Mouse (Mus musculus): Measurements from ENCODE around the gene Dclk1.

Gene Dclk1

GRCm38 (mm10) chr3:55499298-55499697 lies 257.1 kb downstream of the Dclk1 start:
- no peak for DNase-seq (ENCODE audit: low spot score)

GRCm38 (mm10) chr3:55510198-55510597 lies 268.0 kb downstream of the Dclk1 start:
- no peak for DNase-seq (ENCODE audit: low spot score)

DNA sequence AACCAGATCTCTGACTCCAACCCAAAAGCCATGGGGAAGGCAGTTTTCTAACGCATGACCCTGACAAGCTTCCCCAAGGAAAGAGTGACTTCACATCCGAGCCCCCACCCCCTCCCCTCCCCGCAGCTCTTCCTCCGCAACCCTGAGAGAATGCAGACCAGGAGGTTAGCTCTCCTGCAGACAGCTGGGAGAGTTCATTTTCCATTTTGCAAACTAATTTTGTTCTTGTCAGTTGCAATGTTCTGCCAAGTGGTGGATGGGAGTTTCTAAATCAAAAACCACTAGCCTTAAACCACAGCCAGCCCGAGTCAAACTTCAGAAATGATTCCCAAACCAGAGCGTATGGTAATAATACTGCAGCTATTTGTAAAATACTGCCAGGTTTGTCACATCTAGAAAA lies 269.5 kb downstream of the Dclk1 start:
- DNase-seq (ENCODE audit: low spot score) = no peak

- peak; percentile 18 for DNase-seq (ENCODE audit: low spot score)
Observed at GRCm38 (mm10) chr3:55515966-55516365, 273.8 kb downstream of the Dclk1 start.

DNA sequence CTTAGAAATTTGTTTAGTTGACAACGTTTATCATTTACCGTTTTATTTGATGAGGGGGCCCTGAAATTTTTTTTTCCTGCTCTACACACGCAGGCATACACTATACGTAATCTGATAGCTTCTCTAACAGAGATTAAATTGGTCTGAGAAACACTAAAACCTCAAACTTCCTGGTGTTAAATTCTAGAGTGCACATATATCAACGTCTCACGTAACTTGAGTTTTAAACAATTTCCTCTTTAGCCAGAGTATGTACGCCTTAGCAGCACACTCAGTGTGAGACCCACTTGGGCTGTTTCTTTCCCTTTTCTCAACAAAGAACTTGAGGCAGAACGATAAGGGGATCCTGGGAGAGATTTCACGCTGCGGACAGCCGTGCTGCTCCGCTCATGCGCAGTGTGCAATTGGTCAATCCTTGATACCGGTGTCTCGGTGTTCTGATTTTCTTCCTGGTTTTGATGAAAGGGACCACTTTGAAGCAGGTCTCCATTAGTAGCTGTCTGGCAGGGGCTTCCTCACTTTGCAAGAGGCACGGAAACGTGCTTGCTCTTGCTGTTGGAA lies 275.4 kb downstream of the Dclk1 start:
- DNase-seq (ENCODE audit: low spot score) = no peak

- peak; percentile 89 for DNase-seq (ENCODE audit: low spot score)
Observed at GRCm38 (mm10) chr3:55520240-55521180, 278.3 kb downstream of the Dclk1 start.

- peak; percentile 11 for DNase-seq (ENCODE audit: low spot score)
Observed at GRCm38 (mm10) chr3:55521776-55522175, 279.6 kb downstream of the Dclk1 start.

- DNase-seq (ENCODE audit: low spot score) = peak; percentile 38
Observed at GRCm38 (mm10) chr3:55523224-55523623, 281.1 kb downstream of the Dclk1 start.

- DNase-seq (ENCODE audit: low spot score) = peak; percentile 50
Observed at GRCm38 (mm10) chr3:55523735-55524477, 281.7 kb downstream of the Dclk1 start.

DNA sequence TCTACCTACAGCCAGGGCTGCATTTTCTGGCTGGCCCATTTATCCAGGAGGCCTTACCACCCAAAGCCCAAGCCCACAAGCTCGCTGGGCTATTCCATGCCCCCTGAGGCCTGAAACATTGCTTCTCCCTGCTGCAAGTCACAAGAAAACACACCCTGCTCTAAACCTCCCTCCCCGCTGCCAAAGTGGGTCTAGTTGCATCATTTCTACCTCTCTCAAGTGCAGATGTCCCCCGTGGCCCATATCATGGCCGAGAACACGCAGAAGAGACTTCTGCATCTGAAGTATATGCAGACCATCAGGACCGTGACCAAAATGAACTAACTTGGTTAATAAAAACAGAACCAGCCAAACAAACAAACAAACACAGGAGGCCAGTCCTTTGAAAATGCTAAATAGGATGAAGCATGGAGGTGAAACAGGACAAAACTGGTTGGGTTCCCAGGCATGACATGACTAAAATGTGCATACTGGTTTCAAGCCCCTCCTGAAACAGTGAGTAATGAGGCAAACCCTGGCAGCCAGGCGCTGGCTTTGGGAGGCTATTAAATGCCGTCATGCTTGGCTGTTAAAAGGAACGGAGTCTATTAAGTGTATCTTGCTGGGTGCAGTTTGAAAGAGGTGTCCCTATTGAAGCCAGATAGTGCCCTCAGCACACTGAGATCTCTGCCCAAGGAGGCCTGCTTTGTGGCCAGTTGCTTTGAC lies 282.5 kb downstream of the Dclk1 start:
- DNase-seq (ENCODE audit: low spot score) = peak; percentile 48

GRCm38 (mm10) chr3:55526470-55526869 lies 284.3 kb downstream of the Dclk1 start:
- no peak for DNase-seq (ENCODE audit: low spot score)

DNA sequence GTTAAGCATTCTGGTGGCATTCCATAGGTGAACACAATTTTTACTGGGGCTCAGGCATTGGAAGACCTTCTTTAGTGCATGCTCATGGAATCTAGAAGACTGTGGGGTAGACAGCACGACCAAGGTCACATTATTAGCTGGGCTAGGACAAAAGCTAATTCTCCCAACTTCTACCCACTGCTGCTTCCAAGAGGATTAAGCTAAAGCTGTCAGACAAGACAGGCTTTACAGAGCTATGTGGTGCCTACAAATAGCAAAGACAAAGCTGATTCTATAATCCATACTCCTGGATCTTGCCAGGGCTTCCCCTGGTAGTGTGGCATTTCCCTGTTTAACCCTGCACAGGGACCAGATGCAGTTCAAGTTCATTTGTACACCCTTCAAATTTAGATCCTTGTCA lies 285.4 kb downstream of the Dclk1 start:
- no peak for DNase-seq (ENCODE audit: low spot score)

- no peak for DNase-seq (ENCODE audit: low spot score)
Observed at GRCm38 (mm10) chr3:55528012-55528411, 285.8 kb downstream of the Dclk1 start.

- DNase-seq (ENCODE audit: low spot score) = no peak
Observed at GRCm38 (mm10) chr3:55529414-55529813, 287.2 kb downstream of the Dclk1 start.

- DNase-seq (ENCODE audit: low spot score) = no peak
Observed at GRCm38 (mm10) chr3:55531204-55532044, 289.3 kb downstream of the Dclk1 start.

- DNase-seq (ENCODE audit: low spot score) = no peak
Observed at GRCm38 (mm10) chr3:55532175-55532973, 290.2 kb downstream of the Dclk1 start.

- no peak for DNase-seq (ENCODE audit: low spot score)
Observed at GRCm38 (mm10) chr3:55535591-55536200, 293.5 kb downstream of the Dclk1 start.

GRCm38 (mm10) chr3:55536901-55537300 lies 294.7 kb downstream of the Dclk1 start:
- DNase-seq (ENCODE audit: low spot score) = no peak

DNA sequence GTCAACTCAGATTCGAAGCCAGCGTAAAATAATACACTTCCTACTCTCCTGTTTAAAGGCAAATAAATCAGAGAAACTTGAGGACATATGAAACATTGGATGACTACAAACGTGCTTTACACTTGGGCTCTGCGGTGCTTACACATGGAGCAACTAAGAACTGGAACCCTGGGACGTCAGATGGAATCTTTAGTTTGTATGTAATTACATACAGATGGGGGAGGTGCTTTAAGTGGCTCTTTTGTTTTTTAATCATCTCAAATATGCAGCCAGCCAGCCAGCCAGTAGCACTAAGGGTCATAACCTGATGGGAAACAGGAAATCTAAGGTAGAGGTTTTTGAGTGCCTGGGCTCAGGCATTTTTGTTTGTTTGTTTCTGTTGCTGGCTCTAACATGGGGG lies 295.6 kb downstream of the Dclk1 start:
- DNase-seq (ENCODE audit: low spot score) = no peak

GRCm38 (mm10) chr3:55539400-55539799 lies 297.2 kb downstream of the Dclk1 start:
- DNase-seq (ENCODE audit: low spot score) = no peak
